Mouse (Mus musculus) megakaryocyte, embryonic 14.5 days (primary cell): ENCODE results near the gene Il12rb1. TPM values are rescaled to one million over a fixed set of nuclear protein-coding genes. Genes with fewer than 3 reads are reported as not detected.

Experiments used
- H3K27me3 ChIP-seq: replicated peaks from 2 replicates; pipeline ENCODE3; 2012; ENCODE audit warnings: inconsistent platforms
- H3K36me3 ChIP-seq: replicated peaks from 2 replicates; pipeline ENCODE3; 2012; ENCODE audit warnings: low read length, inconsistent platforms, mixed read lengths
- H3K4me1 ChIP-seq: 2 replicates; pipeline ENCODE4 v1.6.1; 2012; ENCODE audit warnings: inconsistent platforms
- H3K4me3 ChIP-seq: replicated peaks from 2 replicates; pipeline ENCODE3; 2012; ENCODE audit warnings: moderate library complexity, mild to moderate bottlenecking, inconsistent platforms
- H3K9me3 ChIP-seq: 2 replicates; pipeline ENCODE4 v1.6.1; 2012; ENCODE audit warnings: inconsistent platforms
- FLI1 ChIP-seq: IDR thresholded peaks from 2 replicates; pipeline ENCODE4 v1.6.1; 2012; ENCODE audit warnings: low read length, inconsistent platforms, mixed read lengths
- GATA1 ChIP-seq: IDR thresholded peaks from 3 replicates; pipeline ENCODE4 v1.6.1; 2012; ENCODE audit warnings: mixed read lengths, low read length, inconsistent platforms, borderline replicate concordance
- polyA plus RNA-seq: library from polyadenylated mRNA; stranded (reverse); fragments of >175 nt; gene quantifications from 2 replicates; pipeline ENCODE4 v1.2.3, GENCODE M21; 2012; ENCODE audit warnings: low replicate concordance; ENCODE audit not compliant: insufficient read depth

The Il12rb1 gene
- polyA plus RNA-seq, 1 experiment: 11.1 TPM

GRCm38 (mm10) chr8:70797081-70798070 lies 10.9 kb upstream of the Il12rb1 start:
- no peaks in the 10 kb centered on the region for H3K9me3 ChIP-seq
- H3K27me3 ChIP-seq: no peaks in the 10 kb centered on the region
- H3K36me3 ChIP-seq: peaks cover 80% of the 10 kb centered on the region
- TF ChIP-seq GATA1 (no peak), FLI1 (no peak)
- peak overlapping the region; percentile 92 for H3K4me3 ChIP-seq
- H3K4me1 ChIP-seq: peaks cover 99% of the 10 kb centered on the region

- H3K27me3 ChIP-seq: no peaks in the 10 kb centered on the region
- H3K36me3 ChIP-seq: peaks cover 82% of the 10 kb centered on the region
- no peak for TF ChIP-seq GATA1
- TF ChIP-seq FLI1: no peak
- H3K9me3 ChIP-seq: no peaks in the 10 kb centered on the region
- H3K4me3 ChIP-seq: peak overlapping the region; percentile 92
- peaks cover 99% of the 10 kb centered on the region for H3K4me1 ChIP-seq
Observed at GRCm38 (mm10) chr8:70798281-70798680, 10.0 kb upstream of the Il12rb1 start.

GRCm38 (mm10) chr8:70800648-70801047 lies 7.6 kb upstream of the Il12rb1 start:
- Histone ChIP-seq H3K4me1 (peaks cover 86% of the 10 kb centered on the region), H3K27me3 (no peaks in the 10 kb centered on the region), H3K36me3 (peaks cover 65% of the 10 kb centered on the region), H3K9me3 (no peaks in the 10 kb centered on the region), H3K4me3 (peak overlapping the region; percentile 88)
- TF ChIP-seq FLI1 (no peak), GATA1 (no peak)

- peaks cover 86% of the 10 kb centered on the region for H3K4me1 ChIP-seq
Observed at GRCm38 (mm10) chr8:70801156-70801555, 7.1 kb upstream of the Il12rb1 start.

GRCm38 (mm10) chr8:70801830-70802229 lies 6.4 kb upstream of the Il12rb1 start:
- TF ChIP-seq FLI1: no peak
- Histone ChIP-seq H3K9me3 (no peaks in the 10 kb centered on the region), H3K27me3 (no peaks in the 10 kb centered on the region), H3K4me3 (peak overlapping the region; percentile 89), H3K36me3 (peaks cover 53% of the 10 kb centered on the region), H3K4me1 (peaks cover 86% of the 10 kb centered on the region)

More at GRCm38 (mm10) chr8:70801156-70801555, 7.1 kb upstream of the Il12rb1 start:
- no peaks in the 10 kb centered on the region for H3K27me3 ChIP-seq
- peaks cover 60% of the 10 kb centered on the region for H3K36me3 ChIP-seq
- peak overlapping the region; percentile 89 for H3K4me3 ChIP-seq
- no peaks in the 10 kb centered on the region for H3K9me3 ChIP-seq
- TF ChIP-seq FLI1: no peak
- no peak for TF ChIP-seq GATA1

- Histone ChIP-seq H3K36me3 (peaks cover 51% of the 10 kb centered on the region), H3K4me3 (peak overlapping the region; percentile 100), H3K27me3 (no peaks in the 10 kb centered on the region), H3K9me3 (no peaks in the 10 kb centered on the region), H3K4me1 (peaks cover 86% of the 10 kb centered on the region)
- TF ChIP-seq FLI1 (no peak), GATA1 (no peak)
Observed at GRCm38 (mm10) chr8:70802786-70803510, 5.3 kb upstream of the Il12rb1 start.

- peak overlapping the region; percentile 100 for H3K4me3 ChIP-seq
- H3K36me3 ChIP-seq: peaks cover 42% of the 10 kb centered on the region
- H3K4me1 ChIP-seq: peaks cover 86% of the 10 kb centered on the region
- TF ChIP-seq GATA1 (no peak), FLI1 (no peak)
- no peaks in the 10 kb centered on the region for H3K27me3 ChIP-seq
- no peaks in the 10 kb centered on the region for H3K9me3 ChIP-seq
Observed at GRCm38 (mm10) chr8:70803761-70804480, 4.3 kb upstream of the Il12rb1 start.

GRCm38 (mm10) chr8:70804481-70805206 lies 3.6 kb upstream of the Il12rb1 start, which contains the start of gene Mast3:
Gene Mast3, minus strand, starts transcription at chr8:70805054.
- H3K27me3 ChIP-seq: no peaks in the 10 kb centered on the region
- peaks cover 86% of the 10 kb centered on the region for H3K4me1 ChIP-seq
- no peaks in the 10 kb centered on the region for H3K9me3 ChIP-seq
- H3K36me3 ChIP-seq: peaks cover 39% of the 10 kb centered on the region
- peak within 1 kb of the TSS; percentile 100 for H3K4me3 ChIP-seq
- TF ChIP-seq GATA1 (no peak), FLI1 (no peak)

- H3K4me3 ChIP-seq: peak overlapping the region; percentile 87
- H3K36me3 ChIP-seq: peaks cover 33% of the 10 kb centered on the region
- no peak for TF ChIP-seq GATA1
- peak; percentile 76; the same call in 1 of the 2 replicates for TF ChIP-seq FLI1
- H3K4me1 ChIP-seq: peaks cover 86% of the 10 kb centered on the region
- no peaks in the 10 kb centered on the region for H3K27me3 ChIP-seq
- no peaks in the 10 kb centered on the region for H3K9me3 ChIP-seq
Observed at GRCm38 (mm10) chr8:70806541-70806940, 1.7 kb upstream of the Il12rb1 start.
